20 mouse cellular contexts compared by ENCODE assay signal in genomic region chr5:76798043-76798442, GRCm38 (mm10).
DNase-seq lines count a peak whose midpoint lies in the region; ATAC-seq and TF ChIP-seq lines count a peak whose summit lies in the region.
"Had no signal": no experiment of that assay in that cellular context is flagged by ENCODE, and none has a peak within 500 bp of the region (broad histone marks: within the 10 kb centered on the region; RNA-seq: fewer than 3 reads in every experiment).

No protein-coding gene starts in this region.

- H3K4me2 ChIP-seq in intestine, embryonic 14.5 days (ENCODE audit: low read length): no peak overlapping the region
- no peak overlapping the region for H3K4me2 ChIP-seq in intestine, postnatal 0 days (replicated peaks; ENCODE audit: low read depth)
- no peak overlapping the region for H3K4me2 ChIP-seq in neural tube, embryonic 15.5 days
- no peak overlapping the region for H3K4me2 ChIP-seq in intestine, embryonic 16.5 days (ENCODE audit: low read depth, low read length)
- H3K4me2 ChIP-seq: embryonic facial prominence, embryonic 12.5 days; forebrain, embryonic 12.5 days had no signal

- H3K4me1 ChIP-seq in intestine, embryonic 14.5 days (replicated peaks; ENCODE audit: control insufficient read depth, insufficient read depth, low read length): peaks cover 9% of the 10 kb centered on the region; the same call in 1 of the 2 replicates
- peaks cover 9% of the 10 kb centered on the region; the same call in 1 of the 2 replicates for H3K4me1 ChIP-seq in intestine, postnatal 0 days (replicated peaks; ENCODE audit: control insufficient read depth, insufficient read depth, low read length)
- no peaks in the 10 kb centered on the region for H3K4me1 ChIP-seq in neural tube, embryonic 15.5 days
- H3K4me1 ChIP-seq in intestine, embryonic 16.5 days (ENCODE audit: control insufficient read depth, insufficient read depth, low read length): peaks cover 9% of the 10 kb centered on the region; the same call in 1 of the 2 replicates
- H3K4me1 ChIP-seq in forebrain, embryonic 10.5 days: no peaks in the 10 kb centered on the region
- H3K4me1 ChIP-seq: embryonic facial prominence, embryonic 10.5 days; forebrain, embryonic 12.5 days had no signal

- H3K9ac ChIP-seq in intestine, embryonic 14.5 days (ENCODE audit: low read length): no peak overlapping the region
- H3K9ac ChIP-seq in intestine, postnatal 0 days (ENCODE audit: low read depth, low read length): no peak overlapping the region
- no peak overlapping the region for H3K9ac ChIP-seq in neural tube, embryonic 15.5 days (replicated peaks)
- H3K9ac ChIP-seq in intestine, embryonic 16.5 days (ENCODE audit: low read depth, low read length): no peak overlapping the region
- H3K9ac ChIP-seq: embryonic facial prominence, embryonic 12.5 days; forebrain, embryonic 12.5 days had no signal

- H3K27me3 ChIP-seq in intestine, embryonic 14.5 days (replicated peaks; ENCODE audit: control insufficient read depth, insufficient read depth, low read length): no peaks in the 10 kb centered on the region
- no peaks in the 10 kb centered on the region for H3K27me3 ChIP-seq in intestine, postnatal 0 days (replicated peaks; ENCODE audit: control insufficient read depth, insufficient read depth, low read length)
- no peaks in the 10 kb centered on the region for H3K27me3 ChIP-seq in neural tube, embryonic 15.5 days (replicated peaks)
- no peaks in the 10 kb centered on the region for H3K27me3 ChIP-seq in intestine, embryonic 16.5 days (replicated peaks; ENCODE audit: control insufficient read depth, insufficient read depth, low read length)
- no peaks in the 10 kb centered on the region for H3K27me3 ChIP-seq in forebrain, embryonic 10.5 days (ENCODE audit: poor library complexity, severe bottlenecking)
- H3K27me3 ChIP-seq: embryonic facial prominence, embryonic 12.5 days; forebrain, embryonic 12.5 days had no signal

- H3K27ac ChIP-seq in intestine, embryonic 14.5 days (ENCODE audit: low read depth): no peak overlapping the region
- no peak overlapping the region for H3K27ac ChIP-seq in intestine, postnatal 0 days (ENCODE audit: low read depth, low read length)
- 0 out of 2 replicates have a peak overlapping the region, but pooled peaks have one; percentile 23 for H3K27ac ChIP-seq in neural tube, embryonic 15.5 days (replicated peaks)
- no peak overlapping the region for H3K27ac ChIP-seq in intestine, embryonic 16.5 days (ENCODE audit: low read length)
- no peak overlapping the region for H3K27ac ChIP-seq in forebrain, embryonic 10.5 days
- H3K27ac ChIP-seq: embryonic facial prominence, embryonic 10.5 days; embryonic facial prominence, embryonic 12.5 days; forebrain, embryonic 12.5 days had no signal

- H3K9me3 ChIP-seq in intestine, embryonic 14.5 days (ENCODE audit: control insufficient read depth, low read length): no peaks in the 10 kb centered on the region
- no peaks in the 10 kb centered on the region for H3K9me3 ChIP-seq in intestine, postnatal 0 days (ENCODE audit: control insufficient read depth)
- no peaks in the 10 kb centered on the region for H3K9me3 ChIP-seq in neural tube, embryonic 15.5 days (replicated peaks)
- H3K9me3 ChIP-seq in intestine, embryonic 16.5 days (ENCODE audit: control insufficient read depth, low read length): no peaks in the 10 kb centered on the region
- H3K9me3 ChIP-seq in forebrain, embryonic 10.5 days: peaks cover under 1% of the 10 kb centered on the region; the same call in 1 of the 2 replicates
- H3K9me3 ChIP-seq: embryonic facial prominence, embryonic 10.5 days; embryonic facial prominence, embryonic 12.5 days; forebrain, embryonic 12.5 days had no signal

- TF ChIP-seq CTCF in intestine, postnatal 0 days (IDR thresholded peaks at IDR 0.05; ENCODE audit: low read depth): no peak

- peak; percentile 71; the same call in 1 of the 2 replicates for ATAC-seq in intestine, embryonic 14.5 days (replicated peaks; ENCODE audit: low FRiP score, low TSS enrichment, low read depth)
- no peak for ATAC-seq in intestine, postnatal 0 days
- no peak for ATAC-seq in neural tube, embryonic 15.5 days (ENCODE audit: low FRiP score)
- ATAC-seq in intestine, embryonic 16.5 days: peak; percentile 70
- ATAC-seq: forebrain, embryonic 14.5 days; forebrain, embryonic 16.5 days had no signal

- H3K36me3 ChIP-seq in intestine, embryonic 14.5 days (ENCODE audit: control insufficient read depth, insufficient read depth, low read length): no peaks in the 10 kb centered on the region
- no peaks in the 10 kb centered on the region for H3K36me3 ChIP-seq in intestine, postnatal 0 days (ENCODE audit: control insufficient read depth, insufficient read depth)
- H3K36me3 ChIP-seq in neural tube, embryonic 15.5 days: peaks cover 3% of the 10 kb centered on the region; the same call in 1 of the 2 replicates
- H3K36me3 ChIP-seq in intestine, embryonic 16.5 days (ENCODE audit: control insufficient read depth, insufficient read depth, low read length): peaks cover 4% of the 10 kb centered on the region; the same call in 1 of the 2 replicates
- H3K36me3 ChIP-seq in forebrain, embryonic 10.5 days (replicated peaks): peaks cover 45% of the 10 kb centered on the region

- WGBS in intestine, embryonic 14.5 days: 84% methylated on average over 8 of the region's 8 CpGs
- WGBS in intestine, postnatal 0 days: 42% methylated on average over 8 of the region's 8 CpGs
- 79% methylated on average over 8 of the region's 8 CpGs for WGBS in neural tube, embryonic 15.5 days
- 61% methylated on average over 8 of the region's 8 CpGs for WGBS in intestine, embryonic 16.5 days
- 95% methylated on average over 8 of the region's 8 CpGs for WGBS in forebrain, embryonic 10.5 days

- DNase-seq in intestine, embryonic 14.5 days (ENCODE audit: low spot score): no peak
- no peak for DNase-seq in neural tube, embryonic 10.5 days (ENCODE audit: extremely low spot score, low spot score)
- DNase-seq in thymus, postnatal 0 days (ENCODE audit: low spot score): no peak
- DNase-seq in forebrain, embryonic 10.5 days (ENCODE audit: extremely low spot score, low spot score): no peak
- DNase-seq: adrenal gland, adult 2 months; adrenal gland, postnatal 10 days; adrenal gland, postnatal 25 days; cerebellum, adult 11-12 months; cerebellum, adult 2 months; cerebellum, adult 9-10 months; cerebellum, postnatal 10 days; cerebellum, postnatal 25 days had no signal

- no peak overlapping the region for H3K4me3 ChIP-seq in intestine, embryonic 14.5 days (ENCODE audit: low read depth, low read length)
- H3K4me3 ChIP-seq in intestine, postnatal 0 days (ENCODE audit: low read depth, low read length): no peak overlapping the region
- no peak overlapping the region for H3K4me3 ChIP-seq in neural tube, embryonic 15.5 days (replicated peaks)
- H3K4me3 ChIP-seq in intestine, embryonic 16.5 days (ENCODE audit: low read length): no peak overlapping the region
- H3K4me3 ChIP-seq in forebrain, embryonic 10.5 days: no peak overlapping the region
- H3K4me3 ChIP-seq: embryonic facial prominence, embryonic 10.5 days; embryonic facial prominence, embryonic 12.5 days; forebrain, embryonic 12.5 days had no signal

Comparison
In these comparisons a context has a peak if more than half of its experiments do, and no peak if none do; other contexts are left out.
1. ATAC-seq: peak in intestine, embryonic 14.5 days (single experiment) and intestine, embryonic 16.5 days (single experiment); none in intestine, postnatal 0 days (single experiment) and neural tube, embryonic 15.5 days (single experiment).